Mouse (Mus musculus): ENCODE measurements around the gene Atp6v1fnb. TPM values are rescaled to one million over a fixed set of nuclear protein-coding genes. Genes with fewer than 3 reads are reported as not detected.

The Atp6v1fnb gene
- total RNA-seq, 1 experiment = 1.0 TPM

DNA sequence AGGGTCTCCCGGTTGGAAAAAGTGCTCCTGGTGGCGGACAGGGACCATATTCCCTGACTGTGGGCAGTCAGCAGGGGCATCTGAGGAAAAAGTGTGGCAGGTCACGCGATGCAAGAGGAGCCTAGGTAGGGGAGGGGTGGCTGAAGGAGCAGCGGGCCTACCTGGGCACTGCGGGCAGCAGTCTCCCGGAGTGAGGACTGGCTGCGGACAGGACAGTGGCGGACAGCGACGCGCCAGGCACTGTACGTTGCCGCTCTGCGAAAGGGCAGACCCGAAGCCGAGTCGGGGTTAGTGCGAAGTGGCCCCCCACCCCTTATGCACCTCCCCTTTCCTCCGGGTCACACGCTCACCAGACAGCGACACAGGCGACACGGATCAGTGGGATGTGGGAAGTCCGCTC is 25.0 kb downstream of the Atp6v1fnb start:
- peak overlapping the region; percentile 21; the same call in 1 of the 2 replicates for H3K9ac ChIP-seq (ENCODE audit: insufficient read depth, low read depth, low read length, poor library complexity, severe bottlenecking)
- no peaks in the 10 kb centered on the region for H3K36me3 ChIP-seq (ENCODE audit: control insufficient read depth, insufficient read depth, low read length, poor library complexity, severe bottlenecking)
- in situ Hi-C loops (cut with MboI; ENCODE audit: low sequenced_read_pairs in 2 of 2, unreplicated experiment in 2 of 2) = no loop called here
- H3K4me1 ChIP-seq (ENCODE audit: control insufficient read depth in 2 of 2, insufficient read depth in 2 of 2, low read length in 2 of 2, poor library complexity in 1 of 2) = peaks cover 0 to 2% of the 10 kb centered on the region in 2 experiments; a peak in 1 of 4 replicates
- no peaks in the 10 kb centered on the region for H3K9me3 ChIP-seq (ENCODE audit: control insufficient read depth, insufficient read depth, low read depth, low read length)
- no peak for DNase-seq (ENCODE audit: low read depth, low spot score)
- no peak overlapping the region for H3K27ac ChIP-seq (ENCODE audit: insufficient read depth, low read depth, low read length, poor library complexity, severe bottlenecking)
- peak overlapping the region; percentile 54 to 67 for H3K4me3 ChIP-seq (ENCODE audit: insufficient read depth in 1 of 2, low read depth in 1 of 2, low read length in 2 of 2, poor library complexity in 1 of 2, severe bottlenecking in 1 of 2)
- TF ChIP-seq HCFC1 (IDR thresholded peaks at IDR 0.05; ENCODE audit: borderline replicate concordance, insufficient read depth, low read length) (no peak), ZC3H11A (IDR thresholded peaks at IDR 0.05; ENCODE audit: borderline replicate concordance, low read depth, low read length) (no peak), MAFK (IDR thresholded peaks at IDR 0.05; ENCODE audit: insufficient read depth, low read depth, low read length) (no peak), CHD2 (IDR thresholded peaks at IDR 0.05; ENCODE audit: low read depth, low read length) (no peak), ZNF384 (IDR thresholded peaks at IDR 0.05; ENCODE audit: low read depth, low read length) (no peak)

DNA sequence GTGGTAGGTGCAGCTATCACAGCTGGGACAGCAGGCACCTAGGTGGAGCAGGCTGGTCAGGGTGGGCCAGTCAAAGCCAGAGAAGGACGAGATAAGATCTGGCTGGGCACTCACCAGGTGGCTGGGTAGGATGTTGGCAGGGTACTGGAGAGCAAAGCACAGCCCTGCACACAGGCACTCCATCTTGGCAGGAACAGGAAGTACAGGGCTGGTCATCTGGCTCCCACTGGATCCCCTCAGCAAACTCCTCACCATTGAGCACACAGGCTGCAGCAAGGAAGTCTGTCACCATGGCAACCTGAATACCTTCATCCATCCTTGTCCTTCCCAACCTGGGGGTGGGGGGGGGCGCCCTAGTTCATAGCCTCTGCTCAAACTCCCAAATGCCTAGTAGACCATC is 26.6 kb downstream of the Atp6v1fnb start:
- in situ Hi-C loops (cut with MboI; ENCODE audit: low sequenced_read_pairs in 2 of 2, unreplicated experiment in 2 of 2) = no loop called here
- Histone ChIP-seq H3K36me3 (ENCODE audit: control insufficient read depth, insufficient read depth, low read length, poor library complexity, severe bottlenecking) (no peaks in the 10 kb centered on the region), H3K27ac (ENCODE audit: insufficient read depth, low read depth, low read length, poor library complexity, severe bottlenecking) (no peak overlapping the region), H3K9ac (ENCODE audit: insufficient read depth, low read depth, low read length, poor library complexity, severe bottlenecking) (no peak overlapping the region), H3K4me1 (ENCODE audit: control insufficient read depth in 2 of 2, insufficient read depth in 2 of 2, low read length in 2 of 2, poor library complexity in 1 of 2) (no peaks in the 10 kb centered on the region; a peak in 1 of 4 replicates), H3K4me3 (ENCODE audit: insufficient read depth in 1 of 2, low read depth in 1 of 2, low read length in 2 of 2, poor library complexity in 1 of 2, severe bottlenecking in 1 of 2) (no peak overlapping the region), H3K9me3 (ENCODE audit: control insufficient read depth, insufficient read depth, low read depth, low read length) (no peaks in the 10 kb centered on the region)
- no peak for TF ChIP-seq ZC3H11A (IDR thresholded peaks at IDR 0.05; ENCODE audit: borderline replicate concordance, low read depth, low read length)
- no peak for TF ChIP-seq CHD2 (IDR thresholded peaks at IDR 0.05; ENCODE audit: low read depth, low read length)
- TF ChIP-seq MAFK (IDR thresholded peaks at IDR 0.05; ENCODE audit: insufficient read depth, low read depth, low read length) = no peak
- TF ChIP-seq ZNF384 (IDR thresholded peaks at IDR 0.05; ENCODE audit: low read depth, low read length) = no peak
- no peak for TF ChIP-seq HCFC1 (IDR thresholded peaks at IDR 0.05; ENCODE audit: borderline replicate concordance, insufficient read depth, low read length)
- DNase-seq (ENCODE audit: low read depth, low spot score) = no peak

DNA sequence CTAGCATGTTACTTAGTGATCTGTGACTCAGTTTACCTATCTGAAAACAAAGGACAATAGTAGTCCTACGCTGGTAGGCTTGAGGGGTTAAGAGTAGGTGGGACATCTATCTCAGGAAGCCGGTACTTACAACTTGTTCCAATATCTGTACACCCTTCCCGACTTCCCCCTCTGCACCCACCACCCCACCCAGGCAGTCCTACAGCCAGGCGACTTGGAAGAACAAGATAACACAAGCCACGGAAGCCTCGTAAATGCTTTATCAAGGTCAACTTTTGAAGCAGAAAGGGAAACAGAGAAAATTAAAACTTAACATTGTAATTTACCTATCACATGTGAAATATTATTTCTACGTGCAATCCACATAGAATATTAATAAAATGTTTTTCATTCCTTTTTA is 28.9 kb downstream of the Atp6v1fnb start:
- H3K27ac ChIP-seq (ENCODE audit: insufficient read depth, low read depth, low read length, poor library complexity, severe bottlenecking) = no peak overlapping the region
- no peak overlapping the region for H3K4me3 ChIP-seq (ENCODE audit: insufficient read depth in 1 of 2, low read depth in 1 of 2, low read length in 2 of 2, poor library complexity in 1 of 2, severe bottlenecking in 1 of 2)
- in situ Hi-C loops (cut with MboI; ENCODE audit: low sequenced_read_pairs in 2 of 2, unreplicated experiment in 2 of 2) = no loop called here
- no peaks in the 10 kb centered on the region for H3K36me3 ChIP-seq (ENCODE audit: control insufficient read depth, insufficient read depth, low read length, poor library complexity, severe bottlenecking)
- no peak for DNase-seq (ENCODE audit: low read depth, low spot score)
- H3K9ac ChIP-seq (ENCODE audit: insufficient read depth, low read depth, low read length, poor library complexity, severe bottlenecking) = no peak overlapping the region
- TF ChIP-seq HCFC1 (IDR thresholded peaks at IDR 0.05; ENCODE audit: borderline replicate concordance, insufficient read depth, low read length) = no peak
- TF ChIP-seq ZNF384 (IDR thresholded peaks at IDR 0.05; ENCODE audit: low read depth, low read length) = no peak
- no peak for TF ChIP-seq CHD2 (IDR thresholded peaks at IDR 0.05; ENCODE audit: low read depth, low read length)
- TF ChIP-seq MAFK (IDR thresholded peaks at IDR 0.05; ENCODE audit: insufficient read depth, low read depth, low read length) = no peak
- TF ChIP-seq ZC3H11A (IDR thresholded peaks at IDR 0.05; ENCODE audit: borderline replicate concordance, low read depth, low read length) = no peak
- no peaks in the 10 kb centered on the region for H3K9me3 ChIP-seq (ENCODE audit: control insufficient read depth, insufficient read depth, low read depth, low read length)
- no peaks in the 10 kb centered on the region; a peak in 1 of 4 replicates for H3K4me1 ChIP-seq (ENCODE audit: control insufficient read depth in 2 of 2, insufficient read depth in 2 of 2, low read length in 2 of 2, poor library complexity in 1 of 2)

DNA sequence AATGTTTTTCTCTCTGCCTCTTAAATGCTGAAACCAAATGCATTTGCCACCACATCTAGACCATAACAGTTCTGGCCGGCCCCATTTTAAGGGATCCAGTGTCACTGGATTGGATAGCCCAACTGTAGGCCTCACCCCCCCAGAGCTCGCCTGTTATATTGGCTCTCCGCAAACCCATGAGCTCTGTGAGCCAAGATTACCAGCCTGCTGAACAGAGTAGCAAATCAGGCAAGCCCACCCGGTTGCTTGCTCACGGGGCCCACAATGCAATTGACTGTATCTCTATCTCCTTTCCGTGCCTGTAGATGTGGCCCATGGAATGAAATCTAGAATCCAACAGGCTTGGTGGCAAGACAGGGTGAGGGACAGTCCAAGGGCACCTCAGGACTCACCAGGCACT is 29.6 kb downstream of the Atp6v1fnb start:
- no peak overlapping the region for H3K9ac ChIP-seq (ENCODE audit: insufficient read depth, low read depth, low read length, poor library complexity, severe bottlenecking)
- H3K9me3 ChIP-seq (ENCODE audit: control insufficient read depth, insufficient read depth, low read depth, low read length) = no peaks in the 10 kb centered on the region
- DNase-seq (ENCODE audit: low read depth, low spot score) = no peak
- no peak overlapping the region for H3K4me3 ChIP-seq (ENCODE audit: insufficient read depth in 1 of 2, low read depth in 1 of 2, low read length in 2 of 2, poor library complexity in 1 of 2, severe bottlenecking in 1 of 2)
- TF ChIP-seq ZNF384 (IDR thresholded peaks at IDR 0.05; ENCODE audit: low read depth, low read length) = no peak
- TF ChIP-seq HCFC1 (IDR thresholded peaks at IDR 0.05; ENCODE audit: borderline replicate concordance, insufficient read depth, low read length) = no peak
- no peak for TF ChIP-seq CHD2 (IDR thresholded peaks at IDR 0.05; ENCODE audit: low read depth, low read length)
- no peak for TF ChIP-seq MAFK (IDR thresholded peaks at IDR 0.05; ENCODE audit: insufficient read depth, low read depth, low read length)
- TF ChIP-seq ZC3H11A (IDR thresholded peaks at IDR 0.05; ENCODE audit: borderline replicate concordance, low read depth, low read length) = no peak
- H3K36me3 ChIP-seq (ENCODE audit: control insufficient read depth, insufficient read depth, low read length, poor library complexity, severe bottlenecking) = no peaks in the 10 kb centered on the region
- in situ Hi-C loops (cut with MboI; ENCODE audit: low sequenced_read_pairs in 2 of 2, unreplicated experiment in 2 of 2) = no loop called here
- H3K4me1 ChIP-seq (ENCODE audit: control insufficient read depth in 2 of 2, insufficient read depth in 2 of 2, low read length in 2 of 2, poor library complexity in 1 of 2) = no peaks in the 10 kb centered on the region; a peak in 1 of 4 replicates
- H3K27ac ChIP-seq (ENCODE audit: insufficient read depth, low read depth, low read length, poor library complexity, severe bottlenecking) = no peak overlapping the region

DNA sequence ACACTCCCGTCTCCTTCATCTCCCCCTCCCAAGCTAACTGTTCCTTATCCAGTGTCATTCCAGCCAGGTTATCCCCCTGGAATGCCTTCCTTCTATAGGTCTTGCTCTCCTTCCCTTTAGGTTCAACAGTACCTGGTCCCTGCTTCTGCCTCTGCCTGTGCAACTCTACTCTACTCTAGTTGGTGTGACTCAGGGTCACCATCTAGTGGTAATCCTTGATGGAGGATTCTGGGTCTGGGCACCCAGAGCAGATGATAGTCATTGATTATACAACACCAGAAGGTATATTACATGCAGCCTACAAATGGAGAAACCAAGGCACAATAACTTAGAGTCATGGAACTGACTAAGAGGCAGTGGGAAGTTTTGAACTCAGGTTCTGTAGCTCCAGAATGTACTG is 30.4 kb downstream of the Atp6v1fnb start:
- DNase-seq (ENCODE audit: low read depth, low spot score) = no peak
- TF ChIP-seq MAFK (IDR thresholded peaks at IDR 0.05; ENCODE audit: insufficient read depth, low read depth, low read length) = no peak
- no peak for TF ChIP-seq ZC3H11A (IDR thresholded peaks at IDR 0.05; ENCODE audit: borderline replicate concordance, low read depth, low read length)
- no peak overlapping the region for H3K27ac ChIP-seq (ENCODE audit: insufficient read depth, low read depth, low read length, poor library complexity, severe bottlenecking)
- no peak overlapping the region for H3K4me3 ChIP-seq (ENCODE audit: insufficient read depth in 1 of 2, low read depth in 1 of 2, low read length in 2 of 2, poor library complexity in 1 of 2, severe bottlenecking in 1 of 2)
- H3K36me3 ChIP-seq (ENCODE audit: control insufficient read depth, insufficient read depth, low read length, poor library complexity, severe bottlenecking) = no peaks in the 10 kb centered on the region
- in situ Hi-C loops (cut with MboI; ENCODE audit: low sequenced_read_pairs in 2 of 2, unreplicated experiment in 2 of 2) = no loop called here
- no peak overlapping the region for H3K9ac ChIP-seq (ENCODE audit: insufficient read depth, low read depth, low read length, poor library complexity, severe bottlenecking)
- H3K4me1 ChIP-seq (ENCODE audit: control insufficient read depth in 2 of 2, insufficient read depth in 2 of 2, low read length in 2 of 2, poor library complexity in 1 of 2) = no peaks in the 10 kb centered on the region; a peak in 1 of 4 replicates
- H3K9me3 ChIP-seq (ENCODE audit: control insufficient read depth, insufficient read depth, low read depth, low read length) = no peaks in the 10 kb centered on the region

Measured in ES-E14 (cell line).